Comparison of ENCODE assay signal across 8 mouse cellular contexts in genomic region chr5:64812124-64812982, GRCm38 (mm10). TPM values are rescaled to one million over a fixed set of nuclear protein-coding genes. Genes with fewer than 3 reads are reported as not detected.
A peak's percentile ranks its signal among the peaks of the same experiment; 100 is the strongest.
DNase-seq lines count a peak whose midpoint lies in the region; ATAC-seq and TF ChIP-seq lines count a peak whose summit lies in the region.

No protein-coding gene starts in this region.

- no peak; the same call in 1 of the 2 replicates for TF ChIP-seq POLR2A in lung, adult 2 months (IDR thresholded peaks at IDR 0.05; ENCODE audit: borderline replicate concordance, extremely low read depth, low read depth, low read length)

- H3K36me3 ChIP-seq in intestine, postnatal 0 days (ENCODE audit: control insufficient read depth, insufficient read depth): peaks cover 19% of the 10 kb centered on the region
- no peaks in the 10 kb centered on the region for H3K36me3 ChIP-seq in neural tube, embryonic 14.5 days (ENCODE audit: control insufficient read depth, insufficient read depth, low read length)

- WGBS in intestine, postnatal 0 days: 6% methylated on average over 22 of the region's 22 CpGs
- 1% methylated on average over 22 of the region's 22 CpGs for WGBS in lung, adult 2 months
- WGBS in neural tube, embryonic 14.5 days: 25% methylated on average over 22 of the region's 22 CpGs

- peak; percentile 62 for ATAC-seq in common myeloid progenitor, adult 5-6 weeks (replicated peaks; ENCODE audit: low read depth, poor library complexity, severe bottlenecking)
- ATAC-seq in intestine, postnatal 0 days: peak; percentile 56
- no peak for ATAC-seq in neural tube, embryonic 14.5 days (ENCODE audit: low read depth)

- DNase-seq in cerebellum, adult 11-12 months: peak; percentile 43
- DNase-seq in cerebellum, adult 11 months: no peak
- peak; percentile 99 for DNase-seq in heart, adult 11 months
- DNase-seq in lung, adult 2 months: peak; percentile 91
- DNase-seq in thymus, postnatal 36 days: peak; percentile 55 to 59

- no peaks in the 10 kb centered on the region for H3K9me3 ChIP-seq in intestine, postnatal 0 days (ENCODE audit: control insufficient read depth)
- no peaks in the 10 kb centered on the region for H3K9me3 ChIP-seq in neural tube, embryonic 14.5 days (ENCODE audit: control insufficient read depth, low read length)

- peak overlapping the region; percentile 16 for H3K4me3 ChIP-seq in intestine, postnatal 0 days (ENCODE audit: low read depth, low read length)
- H3K4me3 ChIP-seq in lung, adult 2 months (replicated peaks; ENCODE audit: extremely low read depth, low read depth, low read length): peak overlapping the region; percentile 57
- H3K4me3 ChIP-seq in neural tube, embryonic 14.5 days (ENCODE audit: low read depth, low read length): no peak overlapping the region

- peak overlapping the region; percentile 48 for H3K9ac ChIP-seq in intestine, postnatal 0 days (ENCODE audit: low read depth, low read length)
- no peak overlapping the region for H3K9ac ChIP-seq in neural tube, embryonic 14.5 days (replicated peaks; ENCODE audit: low read depth, low read length)

- H3K4me2 ChIP-seq in intestine, postnatal 0 days (replicated peaks; ENCODE audit: low read depth): peak overlapping the region; percentile 64
- H3K4me2 ChIP-seq in neural tube, embryonic 14.5 days (ENCODE audit: low read depth, low read length): peak overlapping the region; percentile 9; the same call in 1 of the 2 replicates

- peaks cover 48% of the 10 kb centered on the region for H3K4me1 ChIP-seq in intestine, postnatal 0 days (replicated peaks; ENCODE audit: control insufficient read depth, insufficient read depth, low read length)
- H3K4me1 ChIP-seq in lung, adult 2 months (ENCODE audit: control insufficient read depth, insufficient read depth, low read length): peaks cover 47% of the 10 kb centered on the region
- H3K4me1 ChIP-seq in neural tube, embryonic 14.5 days (ENCODE audit: control insufficient read depth, insufficient read depth, low read length): 0 out of 2 replicates have a peak, but pooled peaks cover 7% of the 10 kb centered on the region

- TF ChIP-seq CTCF in intestine, postnatal 0 days (IDR thresholded peaks at IDR 0.05; ENCODE audit: low read depth): no peak
- no peak for TF ChIP-seq CTCF in lung, adult 2 months (IDR thresholded peaks at IDR 0.05; ENCODE audit: insufficient read depth, low read length)

- peak overlapping the region; percentile 92 for H3K27ac ChIP-seq in intestine, postnatal 0 days (ENCODE audit: low read depth, low read length)
- H3K27ac ChIP-seq in neural tube, embryonic 14.5 days (ENCODE audit: low read depth, low read length): no peak overlapping the region

- H3K27me3 ChIP-seq in intestine, postnatal 0 days (replicated peaks; ENCODE audit: control insufficient read depth, insufficient read depth, low read length): no peaks in the 10 kb centered on the region
- H3K27me3 ChIP-seq in neural tube, embryonic 14.5 days (ENCODE audit: control insufficient read depth, insufficient read depth, low read length): no peaks in the 10 kb centered on the region

RNA-seq across cellular contexts. Expression of gene Klf3, which starts 9.2 kb away (rescaled TPM):
- total RNA-seq in common myeloid progenitor, adult 5-6 weeks (2017): 19.0 and 21.5 TPM in 2 replicates
- polyA plus RNA-seq in intestine, postnatal 0 days (2015; fragmentation: Nextera tagmentation; extraction: Ambion mirVana): 76.9 and 79.3 TPM in 2 replicates
- polyA plus RNA-seq in lung, adult 2 months (2012; rRNA removed): 113 and 129 TPM in 2 replicates
- polyA plus RNA-seq in neural tube, embryonic 14.5 days (2014; fragmentation: Nextera tagmentation; extraction: Ambion mirVana): 15.8 and 20.1 TPM in 2 replicates
